Mouse (Mus musculus): Measurements from ENCODE around the gene Gm10322. TPM values are rescaled to one million over a fixed set of nuclear protein-coding genes. Genes with fewer than 3 reads are reported as not detected.
A peak's percentile ranks its signal among the peaks of the same experiment; 100 is the strongest.

Gm10322 gene
- total and polyA plus RNA-seq, 3 experiments = not detected

GRCm38 (mm10) chr10:59603843-59604242 is 12.0 kb upstream of the Gm10322 start:
- Histone ChIP-seq H3K4me1 (ENCODE audit: control insufficient read depth, insufficient read depth, low read length) (no peaks in the 10 kb centered on the region; the same call in 1 of the 2 replicates), H3K4me3 (no peak overlapping the region), H3K79me2 (replicated peaks; ENCODE audit: control insufficient read depth, insufficient read depth, low read length) (peaks cover 5% of the 10 kb centered on the region), H3K9ac (ENCODE audit: low read depth, low read length) (no peak overlapping the region), H3K27ac (no peak overlapping the region), H3K36me3 (ENCODE audit: control insufficient read depth, insufficient read depth, low read length) (no peaks in the 10 kb centered on the region), H3K27me3 (ENCODE audit: control insufficient read depth, insufficient read depth, low read length) (no peaks in the 10 kb centered on the region)
- WGBS = 44% methylated on average over 5 of the region's 5 CpGs
- TF ChIP-seq POLR2A (IDR thresholded peaks at IDR 0.05; ENCODE audit: insufficient read depth, low read depth, low read length) (no peak), CTCF (IDR thresholded peaks at IDR 0.05) (no peak), EP300 (IDR thresholded peaks at IDR 0.05; ENCODE audit: insufficient read depth, low read depth, low read length) (no peak)
- intact Hi-C loops (cut with DNase I) = no loop called here
- peak in 1 of 2 experiments; percentile 30 for DNase-seq

GRCm38 (mm10) chr10:59604879-59605464 is 10.9 kb upstream of the Gm10322 start:
- no peaks in the 10 kb centered on the region for H3K36me3 ChIP-seq (ENCODE audit: control insufficient read depth, insufficient read depth, low read length)
- no peaks in the 10 kb centered on the region for H3K27me3 ChIP-seq (ENCODE audit: control insufficient read depth, insufficient read depth, low read length)
- no peak overlapping the region for H3K9ac ChIP-seq (ENCODE audit: low read depth, low read length)
- intact Hi-C loops (cut with DNase I) = no loop called here
- TF ChIP-seq EP300 (IDR thresholded peaks at IDR 0.05; ENCODE audit: insufficient read depth, low read depth, low read length) (no peak), CTCF (IDR thresholded peaks at IDR 0.05) (no peak), POLR2A (IDR thresholded peaks at IDR 0.05; ENCODE audit: insufficient read depth, low read depth, low read length) (no peak)
- no peak for DNase-seq
- no peaks in the 10 kb centered on the region; the same call in 1 of the 2 replicates for H3K4me1 ChIP-seq (ENCODE audit: control insufficient read depth, insufficient read depth, low read length)
- H3K4me3 ChIP-seq = no peak overlapping the region
- H3K27ac ChIP-seq = no peak overlapping the region
- peaks cover 6% of the 10 kb centered on the region for H3K79me2 ChIP-seq (replicated peaks; ENCODE audit: control insufficient read depth, insufficient read depth, low read length)
- 70% methylated on average over 11 of the region's 11 CpGs for WGBS

GRCm38 (mm10) chr10:59613276-59613675 is 2.6 kb upstream of the Gm10322 start:
- 54% methylated on average over 5 of the region's 5 CpGs for WGBS
- H3K27me3 ChIP-seq (ENCODE audit: control insufficient read depth, insufficient read depth, low read length) = no peaks in the 10 kb centered on the region
- DNase-seq = no peak
- peaks cover 9% of the 10 kb centered on the region for H3K79me2 ChIP-seq (replicated peaks; ENCODE audit: control insufficient read depth, insufficient read depth, low read length)
- H3K27ac ChIP-seq = no peak overlapping the region
- H3K36me3 ChIP-seq (ENCODE audit: control insufficient read depth, insufficient read depth, low read length) = no peaks in the 10 kb centered on the region
- no peak for TF ChIP-seq POLR2A (IDR thresholded peaks at IDR 0.05; ENCODE audit: insufficient read depth, low read depth, low read length)
- TF ChIP-seq EP300 (IDR thresholded peaks at IDR 0.05; ENCODE audit: insufficient read depth, low read depth, low read length) = no peak
- no peak for TF ChIP-seq CTCF (IDR thresholded peaks at IDR 0.05)
- peaks cover 7% of the 10 kb centered on the region for H3K4me1 ChIP-seq (ENCODE audit: control insufficient read depth, insufficient read depth, low read length)
- no peak overlapping the region for H3K9ac ChIP-seq (ENCODE audit: low read depth, low read length)
- intact Hi-C loops (cut with DNase I) = no loop called here
- no peak overlapping the region for H3K4me3 ChIP-seq

GRCm38 (mm10) chr10:59614141-59614540 is 1.7 kb upstream of the Gm10322 start:
- DNase-seq = no peak
- Histone ChIP-seq H3K27ac (no peak overlapping the region), H3K4me3 (no peak overlapping the region), H3K27me3 (ENCODE audit: control insufficient read depth, insufficient read depth, low read length) (no peaks in the 10 kb centered on the region), H3K4me1 (ENCODE audit: control insufficient read depth, insufficient read depth, low read length) (peaks cover 7% of the 10 kb centered on the region), H3K9ac (ENCODE audit: low read depth, low read length) (no peak overlapping the region), H3K36me3 (ENCODE audit: control insufficient read depth, insufficient read depth, low read length) (no peaks in the 10 kb centered on the region), H3K79me2 (replicated peaks; ENCODE audit: control insufficient read depth, insufficient read depth, low read length) (peaks cover 5% of the 10 kb centered on the region)
- 73% methylated on average over 5 of the region's 5 CpGs for WGBS
- intact Hi-C loops (cut with DNase I) = loop anchor here (2.0 kb wide), 1 partner anchor 287 kb away; no protein-coding TSS in a partner anchor
- TF ChIP-seq CTCF (IDR thresholded peaks at IDR 0.05) (0 out of 2 replicates have a peak, but pooled peaks have one; percentile 3), POLR2A (IDR thresholded peaks at IDR 0.05; ENCODE audit: insufficient read depth, low read depth, low read length) (no peak), EP300 (IDR thresholded peaks at IDR 0.05; ENCODE audit: insufficient read depth, low read depth, low read length) (no peak)

GRCm38 (mm10) chr10:59615411-59615810 is 452 bp upstream of the Gm10322 start:
- peaks cover 4% of the 10 kb centered on the region for H3K79me2 ChIP-seq (replicated peaks; ENCODE audit: control insufficient read depth, insufficient read depth, low read length)
- DNase-seq = peak in 1 of 2 experiments; percentile 17
- H3K4me1 ChIP-seq (ENCODE audit: control insufficient read depth, insufficient read depth, low read length) = peaks cover 7% of the 10 kb centered on the region
- peak overlapping the region; percentile 82 for H3K27ac ChIP-seq
- peak overlapping the region; percentile 94 for H3K9ac ChIP-seq (ENCODE audit: low read depth, low read length)
- 28% methylated on average over 5 of the region's 5 CpGs for WGBS
- no peaks in the 10 kb centered on the region for H3K27me3 ChIP-seq (ENCODE audit: control insufficient read depth, insufficient read depth, low read length)
- H3K4me3 ChIP-seq = peak overlapping the region; percentile 62
- TF ChIP-seq EP300 (IDR thresholded peaks at IDR 0.05; ENCODE audit: insufficient read depth, low read depth, low read length) = no peak
- no peak for TF ChIP-seq CTCF (IDR thresholded peaks at IDR 0.05)
- no peak for TF ChIP-seq POLR2A (IDR thresholded peaks at IDR 0.05; ENCODE audit: insufficient read depth, low read depth, low read length)
- no peaks in the 10 kb centered on the region for H3K36me3 ChIP-seq (ENCODE audit: control insufficient read depth, insufficient read depth, low read length)
- intact Hi-C loops (cut with DNase I) = loop anchor here (2.0 to 5.0 kb wide), 4 partner anchors 93 to 289 kb away; partner anchors contain the start of gene Oit3

- H3K4me1 ChIP-seq (ENCODE audit: control insufficient read depth, insufficient read depth, low read length) = peaks cover 7% of the 10 kb centered on the region
- H3K9ac ChIP-seq (ENCODE audit: low read depth, low read length) = peak within 1 kb of the TSS; percentile 94
- H3K4me3 ChIP-seq = peak within 1 kb of the TSS; percentile 62
- H3K36me3 ChIP-seq (ENCODE audit: control insufficient read depth, insufficient read depth, low read length) = no peaks in the 10 kb centered on the region
- under 1% methylated on average over 29 of the region's 36 CpGs for WGBS
- DNase-seq = peak; percentile 97 to 99
- TF ChIP-seq POLR2A (IDR thresholded peaks at IDR 0.05; ENCODE audit: insufficient read depth, low read depth, low read length) = peak; percentile 70
- TF ChIP-seq EP300 (IDR thresholded peaks at IDR 0.05; ENCODE audit: insufficient read depth, low read depth, low read length) = no peak; the same call in 1 of the 2 replicates
- no peaks in the 10 kb centered on the region for H3K27me3 ChIP-seq (ENCODE audit: control insufficient read depth, insufficient read depth, low read length)
- H3K79me2 ChIP-seq (replicated peaks; ENCODE audit: control insufficient read depth, insufficient read depth, low read length) = 0 out of 2 replicates have a peak, but pooled peaks cover 1% of the 10 kb centered on the region
- H3K27ac ChIP-seq = peak within 1 kb of the TSS; percentile 82
- intact Hi-C loops (cut with DNase I) = loop anchor here (1.0 to 5.0 kb wide), 5 partner anchors 86 to 395 kb away; partner anchors contain the start of genes Micu1, Oit3, Sept10 and Sowahc
These were observed 659 bp downstream of the Gm10322 start, which contains the start of gene Mcu for GRCm38 (mm10) chr10:59616522-59616921. Gene Mcu, minus strand, starts transcription at chr10:59616692.
